Mouse (Mus musculus) intestine, postnatal 0 days (tissue): ENCODE measurements around the gene Nav3. TPM values are rescaled to one million over a fixed set of nuclear protein-coding genes. Genes with fewer than 3 reads are reported as not detected.

ENCODE experiments used
- ATAC-seq: fragments of 200-750 bp; cut with Nextera tagmentation; 2 replicates; pipeline ENCODE4 v1.8.0; 2017; ENCODE audit warnings: mild to moderate bottlenecking, moderate TSS enrichment, moderate library complexity
- H3K27ac ChIP-seq: fragments of 300-500 bp; sonication (generic); 2 replicates; pipeline ENCODE4 v1.5.1; 2014; ENCODE audit warnings: mild to moderate bottlenecking, low read depth, low read length, moderate library complexity
- H3K27me3 ChIP-seq: fragments of 300-500 bp; sonication (generic); replicated peaks from 2 replicates; pipeline ENCODE4 v1.6.1; 2014; ENCODE audit warnings: low read length, mixed read lengths; ENCODE audit not compliant: control insufficient read depth, insufficient read depth
- H3K36me3 ChIP-seq: fragments of 300-500 bp; sonication (generic); 2 replicates; pipeline ENCODE4 v1.6.1; 2014; ENCODE audit warnings: mild to moderate bottlenecking, moderate library complexity; ENCODE audit not compliant: control insufficient read depth, insufficient read depth
- H3K4me1 ChIP-seq: fragments of 300-500 bp; sonication (generic); replicated peaks from 2 replicates; pipeline ENCODE4 v1.6.1; 2014; ENCODE audit warnings: antibody characterized with exemption, low read length, mixed read lengths; ENCODE audit not compliant: control insufficient read depth, insufficient read depth
- H3K4me2 ChIP-seq: fragments of 300-500 bp; sonication (generic); replicated peaks from 2 replicates; pipeline ENCODE4 v1.6.1; 2014; ENCODE audit warnings: low read depth, mild to moderate bottlenecking, moderate library complexity
- H3K4me3 ChIP-seq: fragments of 300-500 bp; sonication (generic); 2 replicates; pipeline ENCODE4 v1.5.1; 2014; ENCODE audit warnings: low read depth, low read length
- H3K9ac ChIP-seq: fragments of 300-500 bp; sonication (generic); 2 replicates; pipeline ENCODE4 v1.6.1; 2014; ENCODE audit warnings: mild to moderate bottlenecking, low read depth, low read length
- H3K9me3 ChIP-seq: fragments of 300-500 bp; sonication (generic); 2 replicates; pipeline ENCODE4 v1.6.1; 2016; ENCODE audit warnings: mixed run types; ENCODE audit not compliant: control insufficient read depth
- CTCF ChIP-seq: sonication (generic); IDR thresholded peaks from 2 replicates; pipeline ENCODE4 v1.5.1; 2016; ENCODE audit warnings: low read depth, mild to moderate bottlenecking, control low read depth, antibody characterized with exemption, moderate library complexity
- WGBS: fragments of 180-500 bp; shearing (Covaris S2); extraction: QIAGEN DNeasy Blood & Tissue Kit; methylation state at CpG from one replicate; pipeline ENCODE4 v1.1.7; 2014; 5-methylcytosine and 5-hydroxymethylcytosine counted together
- polyA plus RNA-seq: library from polyadenylated mRNA; unstranded; fragments of >200 nt; fragmentation: Nextera tagmentation; extraction: Ambion mirVana; gene quantifications from 2 replicates; pipeline ENCODE4 v1.2.1, GENCODE M21; 2015

Gene Nav3
- polyA plus RNA-seq, 1 experiment from 2014 or later = 0.77 TPM

- Histone ChIP-seq H3K4me1 (no peaks in the 10 kb centered on the region), H3K27ac (no peak overlapping the region), H3K9ac (no peak overlapping the region), H3K36me3 (no peaks in the 10 kb centered on the region), H3K4me2 (no peak overlapping the region), H3K4me3 (no peak overlapping the region), H3K27me3 (no peaks in the 10 kb centered on the region), H3K9me3 (no peaks in the 10 kb centered on the region)
- no peak for ATAC-seq
- no peak for TF ChIP-seq CTCF
- 73% methylated on average over 2 of the region's 2 CpGs for WGBS
Observed at GRCm38 (mm10) chr10:110429052-110429451, 27.0 kb downstream of the Nav3 start.

- no peak overlapping the region for H3K4me3 ChIP-seq
- 85% methylated on average over 5 of the region's 5 CpGs for WGBS
- H3K27me3 ChIP-seq = no peaks in the 10 kb centered on the region
- no peak overlapping the region for H3K4me2 ChIP-seq
- H3K4me1 ChIP-seq = no peaks in the 10 kb centered on the region
- no peak for ATAC-seq
- no peak for TF ChIP-seq CTCF
- H3K27ac ChIP-seq = no peak overlapping the region
- no peaks in the 10 kb centered on the region for H3K36me3 ChIP-seq
- H3K9me3 ChIP-seq = no peaks in the 10 kb centered on the region
- H3K9ac ChIP-seq = no peak overlapping the region
Observed at GRCm38 (mm10) chr10:110421533-110421932, 34.5 kb downstream of the Nav3 start.

DNA sequence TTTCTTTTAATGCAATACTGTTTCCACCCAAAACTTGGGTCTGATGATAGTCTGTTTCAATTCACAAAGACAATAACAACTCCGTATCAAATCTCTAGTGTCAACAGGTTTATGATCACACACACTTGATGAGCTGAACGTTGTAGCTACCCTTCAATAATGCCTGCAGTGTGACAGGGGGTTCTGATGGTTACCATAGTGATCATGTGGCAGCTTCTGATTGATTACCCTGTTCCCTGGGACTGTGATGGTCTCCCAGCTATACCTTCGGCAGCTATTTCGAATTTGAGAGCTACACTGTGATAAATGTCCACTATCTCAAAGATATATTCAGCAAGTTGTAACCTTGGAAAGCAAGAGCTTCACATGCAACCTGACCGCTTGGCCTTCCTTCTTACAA, 39.0 kb downstream of the Nav3 start:
- Histone ChIP-seq H3K27me3 (no peaks in the 10 kb centered on the region), H3K36me3 (no peaks in the 10 kb centered on the region), H3K4me2 (no peak overlapping the region), H3K4me3 (no peak overlapping the region), H3K9ac (no peak overlapping the region), H3K27ac (no peak overlapping the region), H3K9me3 (no peaks in the 10 kb centered on the region), H3K4me1 (no peaks in the 10 kb centered on the region)
- WGBS = 52% methylated on average over 5 of the region's 5 CpGs
- ATAC-seq = no peak
- TF ChIP-seq CTCF = no peak

- 59% methylated on average over 3 of the region's 3 CpGs for WGBS
- Histone ChIP-seq H3K27me3 (no peaks in the 10 kb centered on the region), H3K9ac (no peak overlapping the region), H3K4me2 (no peak overlapping the region), H3K4me1 (no peaks in the 10 kb centered on the region), H3K27ac (no peak overlapping the region), H3K36me3 (no peaks in the 10 kb centered on the region), H3K4me3 (no peak overlapping the region), H3K9me3 (no peaks in the 10 kb centered on the region)
- ATAC-seq = no peak
- TF ChIP-seq CTCF = no peak
Observed at GRCm38 (mm10) chr10:110415624-110416023, 40.4 kb downstream of the Nav3 start.

DNA sequence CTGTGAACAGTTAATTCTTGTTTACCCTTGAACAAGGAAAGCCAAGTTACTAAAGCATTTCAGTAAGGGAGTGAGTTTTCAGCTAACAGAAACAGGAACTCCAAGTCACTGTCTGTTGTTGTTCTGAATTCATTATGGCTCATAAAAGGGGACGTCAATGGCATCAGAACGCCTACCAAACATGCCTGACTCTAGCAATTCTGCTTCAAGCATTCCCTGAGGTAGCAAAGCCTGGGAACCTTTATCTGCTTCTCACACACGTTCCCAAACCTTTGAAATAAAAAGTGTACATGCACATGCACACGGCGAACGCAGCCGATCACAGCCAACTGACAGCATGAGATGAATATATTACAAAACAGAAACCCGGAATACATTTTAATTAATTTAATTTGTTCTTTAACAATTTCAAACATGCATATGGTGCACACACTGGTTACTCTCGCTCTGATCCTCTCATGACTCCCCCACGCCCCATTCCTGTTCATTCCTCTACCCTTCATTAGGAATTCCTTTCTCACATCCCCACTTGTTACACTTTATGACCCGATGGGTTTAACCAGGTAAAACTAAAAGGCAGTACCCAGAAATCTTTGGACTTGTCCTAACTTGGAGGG, 42.6 kb downstream of the Nav3 start:
- H3K27me3 ChIP-seq = no peaks in the 10 kb centered on the region
- H3K9ac ChIP-seq = no peak overlapping the region
- H3K9me3 ChIP-seq = no peaks in the 10 kb centered on the region
- no peak for TF ChIP-seq CTCF
- H3K4me1 ChIP-seq = no peaks in the 10 kb centered on the region
- no peak overlapping the region for H3K27ac ChIP-seq
- WGBS = 81% methylated on average over 11 of the region's 11 CpGs
- no peaks in the 10 kb centered on the region for H3K36me3 ChIP-seq
- H3K4me3 ChIP-seq = no peak overlapping the region
- H3K4me2 ChIP-seq = no peak overlapping the region
- no peak for ATAC-seq

DNA sequence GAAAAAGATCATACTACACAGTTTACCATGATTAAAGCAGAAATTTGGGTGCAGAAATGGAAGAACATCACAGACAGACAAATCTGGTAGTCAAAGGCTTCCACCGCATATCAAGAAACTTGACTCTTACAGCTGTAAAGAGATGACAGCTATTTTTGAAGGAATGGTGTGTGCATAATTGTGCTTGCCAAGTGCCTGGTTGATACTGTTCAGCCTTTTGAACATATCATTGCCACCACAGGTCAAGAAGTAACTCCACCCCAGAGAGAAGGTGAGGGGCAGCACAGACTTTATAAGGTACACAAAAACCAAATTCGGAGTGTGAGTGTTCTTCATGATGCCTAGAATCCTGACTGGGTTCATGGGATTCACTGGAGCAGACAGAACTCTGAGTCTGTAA, 53.1 kb downstream of the Nav3 start:
- Histone ChIP-seq H3K9ac (no peak overlapping the region), H3K27me3 (no peaks in the 10 kb centered on the region), H3K4me3 (no peak overlapping the region), H3K4me1 (no peaks in the 10 kb centered on the region), H3K4me2 (no peak overlapping the region), H3K27ac (no peak overlapping the region), H3K9me3 (no peaks in the 10 kb centered on the region), H3K36me3 (no peaks in the 10 kb centered on the region)
- WGBS = 84% methylated on average over 2 of the region's 2 CpGs
- ATAC-seq = no peak
- no peak for TF ChIP-seq CTCF

DNA sequence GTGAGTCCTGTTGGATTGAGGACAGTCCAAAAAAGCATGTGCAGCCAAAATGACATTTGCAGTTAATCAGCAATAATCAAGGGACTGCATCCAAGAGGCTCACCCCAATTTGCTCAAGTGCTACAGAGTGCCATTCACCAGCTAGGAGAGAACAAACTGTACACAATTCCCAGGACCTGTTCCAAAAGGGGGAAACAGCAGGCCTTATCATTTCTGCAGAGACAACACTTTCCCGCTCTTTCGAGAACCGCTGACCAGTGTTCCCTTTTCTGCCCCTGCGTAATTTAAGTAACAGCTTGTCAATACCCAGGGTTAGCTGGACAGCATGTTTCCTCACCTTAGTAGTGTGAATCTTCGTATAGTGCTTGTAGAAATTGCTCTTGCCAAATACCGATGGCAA, 55.4 kb downstream of the Nav3 start:
- H3K36me3 ChIP-seq = no peaks in the 10 kb centered on the region
- no peak for TF ChIP-seq CTCF
- H3K4me1 ChIP-seq = no peaks in the 10 kb centered on the region
- H3K9me3 ChIP-seq = no peaks in the 10 kb centered on the region
- H3K27ac ChIP-seq = no peak overlapping the region
- 88% methylated on average over 6 of the region's 6 CpGs for WGBS
- H3K4me2 ChIP-seq = no peak overlapping the region
- no peak for ATAC-seq
- H3K27me3 ChIP-seq = no peaks in the 10 kb centered on the region
- no peak overlapping the region for H3K4me3 ChIP-seq
- no peak overlapping the region for H3K9ac ChIP-seq
